Mouse (Mus musculus) colon, adult 2 months (tissue): ENCODE measurements around the gene Eps8. TPM values are rescaled to one million over a fixed set of nuclear protein-coding genes. Genes with fewer than 3 reads are reported as not detected.

Experiments
- polyA plus RNA-seq: library from polyadenylated mRNA; depleted of rRNA; stranded (reverse); fragments of >200 nt; gene quantifications from 2 replicates; pipeline ENCODE4 v1.2.3, GENCODE M21; 2012; rRNA removed

Gene Eps8
- 44.2 and 52.5 TPM in 2 replicates for polyA plus RNA-seq

DNA sequence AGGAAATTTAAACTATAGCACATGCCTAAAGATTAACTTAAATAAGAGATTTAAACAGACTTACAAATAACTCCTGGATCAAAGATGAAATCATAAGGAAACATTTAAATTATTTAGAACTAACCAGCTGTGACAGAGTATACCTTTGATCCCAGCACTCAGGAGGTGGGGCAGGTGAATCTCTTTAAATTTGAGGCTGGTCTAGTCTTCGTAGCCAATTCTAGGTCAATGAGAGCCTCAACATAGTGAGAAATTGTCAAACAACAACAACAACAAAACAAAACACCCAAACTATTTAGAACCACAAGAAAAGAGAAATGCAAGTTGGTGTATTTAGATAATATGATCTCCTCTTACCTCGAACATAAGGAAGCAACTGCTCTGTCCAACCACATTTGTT is at the start of gene Eps8:
Gene Eps8, minus strand, starts transcription at position 101 of the 400 bp plus-strand sequence.

Other genes starting within 250 kb of the Eps8 start
- 45.2 and 47.3 TPM in 2 replicates for gene Strap, start 80.2 kb upstream of the Eps8 start, polyA plus RNA-seq
- gene Dera, start 99.7 kb upstream of the Eps8 start, polyA plus RNA-seq: 13.4 and 13.8 TPM in 2 replicates